In genomic region chr11:108364945-108365589, GRCm38 (mm10) we compare ENCODE assay signal across 10 mouse cellular contexts. TPM values are rescaled to one million over a fixed set of nuclear protein-coding genes. Genes with fewer than 3 reads are reported as not detected.
DNase-seq lines count a peak whose midpoint lies in the region; ATAC-seq and TF ChIP-seq lines count a peak whose summit lies in the region.
"Had no signal": no experiment of that assay in that cellular context is flagged by ENCODE, and none has a peak within 500 bp of the region (broad histone marks: within the 10 kb centered on the region; RNA-seq: fewer than 3 reads in every experiment).

No protein-coding gene starts in this region.

- H3K27me3 ChIP-seq in lung, embryonic 14.5 days (ENCODE audit: insufficient read depth, low read length), result no peaks in the 10 kb centered on the region
- H3K27me3 ChIP-seq in myocyte (ENCODE audit: control insufficient read depth, insufficient read depth, insufficient read length), result no peaks in the 10 kb centered on the region

- TF ChIP-seq POLR2A in myocyte (IDR thresholded peaks at IDR 0.05; ENCODE audit: insufficient read length, low read depth), result no peak

- no peaks in the 10 kb centered on the region for H3K36me3 ChIP-seq in lung, embryonic 14.5 days (ENCODE audit: insufficient read depth)
- H3K36me3 ChIP-seq in myocyte (ENCODE audit: control insufficient read depth, insufficient read depth), result no peaks in the 10 kb centered on the region

- no peaks in the 10 kb centered on the region for H3K9me3 ChIP-seq in lung, embryonic 14.5 days (ENCODE audit: low read depth, low read length)

- peaks cover 15% of the 10 kb centered on the region for H3K4me1 ChIP-seq in lung, embryonic 14.5 days (ENCODE audit: insufficient read depth)

- H3K9ac ChIP-seq in lung, embryonic 14.5 days, result no peak overlapping the region

- no peak for TF ChIP-seq CTCF in lung, embryonic 14.5 days (IDR thresholded peaks at IDR 0.05; ENCODE audit: low read depth)

- ATAC-seq in lung, embryonic 14.5 days (ENCODE audit: insufficient read depth), result peak; percentile 41; the same call in 1 of the 2 replicates

- H3K27ac ChIP-seq in lung, embryonic 14.5 days (ENCODE audit: low read depth), result no peak overlapping the region; the same call in 1 of the 2 replicates

- no peak overlapping the region for H3K4me3 ChIP-seq in lung, embryonic 14.5 days (ENCODE audit: low read depth, low read length)
- no peak overlapping the region for H3K4me3 ChIP-seq in myocyte

- H3ac ChIP-seq in myocyte (ENCODE audit: control insufficient read depth, insufficient read length), result no peak overlapping the region

- WGBS in lung, embryonic 14.5 days, result 14% methylated on average over 6 of the region's 7 CpGs

- DNase-seq in gastrocnemius, adult 18-20 months (ENCODE audit: low spot score), result peak; percentile 40
- DNase-seq in gastrocnemius, postnatal 10 days, result no peak
- DNase-seq in lung, embryonic 14.5 days, result peak; percentile 27
- DNase-seq in lung, postnatal 14 days, result no peak
- peak; percentile 78 for DNase-seq in adrenal gland, postnatal 14 days
- DNase-seq in layer of hippocampus, postnatal 14 days (ENCODE audit: low spot score in 2 of 2), result no peak
- no peak for DNase-seq in cerebellum, postnatal 25 days

- no peaks in the 10 kb centered on the region for H3K79me2 ChIP-seq in myocyte (ENCODE audit: control insufficient read depth, insufficient read depth)

- no peak overlapping the region for H3K4me2 ChIP-seq in lung, embryonic 14.5 days
- H3K4me2 ChIP-seq in myocyte (ENCODE audit: low read depth), result peak overlapping the region; percentile 76

TF ChIP-seq in myocyte, 11 proteins besides CTCF, POLR2A, EP300 and RAD21:
- TF ChIP-seq USF1 (IDR thresholded peaks at IDR 0.05; ENCODE audit: low read depth) (no peak), MYOG (IDR thresholded peaks at IDR 0.05; ENCODE audit: control insufficient read depth in 1 of 3, insufficient read depth in 1 of 3, insufficient read length in 2 of 3, low read depth in 2 of 3) (peak in 1 of 3 experiments; percentile 46), SRF (IDR thresholded peaks at IDR 0.05; ENCODE audit: control insufficient read depth, insufficient read length, low read depth) (no peak), MAX (IDR thresholded peaks at IDR 0.05; ENCODE audit: low read depth) (no peak), TCF12 (IDR thresholded peaks at IDR 0.05; ENCODE audit: insufficient read depth, poor library complexity, severe bottlenecking) (peak; percentile 57), E2F4 (IDR thresholded peaks at IDR 0.05; ENCODE audit: insufficient read depth) (no peak), CEBPB (IDR thresholded peaks at IDR 0.05; ENCODE audit: insufficient read depth, poor library complexity, severe bottlenecking) (0 out of 2 replicates have a peak, but pooled peaks have one; percentile 4), TCF3 (IDR thresholded peaks at IDR 0.05; ENCODE audit: insufficient read length, low read depth) (no peak), POLR2AphosphoS2 (IDR thresholded peaks at IDR 0.05; ENCODE audit: insufficient read length, low read depth) (no peak), REST (IDR thresholded peaks at IDR 0.05; ENCODE audit: insufficient read depth, insufficient read length) (no peak), MYOD1 (IDR thresholded peaks at IDR 0.05; ENCODE audit: control insufficient read depth in 1 of 3, insufficient read length in 2 of 3, low read depth in 2 of 3) (peak in 2 of 3 experiments; percentile 53 to 77)

RNA-seq across cellular contexts. Expression of gene Prkca, which starts 21.3 kb away (rescaled TPM):
- total RNA-seq in gastrocnemius, adult 18-20 months (2021), result 10 to 100 TPM; 51.3 to 59.9 TPM
- total RNA-seq in gastrocnemius, postnatal 10 days (2021), result 10 to 100 TPM; 47.6 to 51.0 TPM
- polyA plus RNA-seq in lung, embryonic 14.5 days (2014; fragmentation: Nextera tagmentation; extraction: Ambion mirVana), result 11.8 and 12.7 TPM in 2 replicates
- total RNA-seq in adrenal gland, postnatal 14 days (2021), result 9.3 and 15.9 TPM in 2 replicates
- 15.3 TPM for polyA plus RNA-seq in myocyte (2012; fragmentation: generic; extraction: Trizol)
- total RNA-seq in layer of hippocampus, postnatal 14 days (2021), result 100 to 1,000 TPM; 205 to 208 TPM

RNA-seq across cellular contexts. Expression of gene Apoh, which starts 21.9 kb away (rescaled TPM):
- 1 to 10 TPM in 1 of 2 experiments, under 1 TPM in 1; 0.78 to 1.6 TPM for total RNA-seq in gastrocnemius, adult 18-20 months (2021)
- total RNA-seq in gastrocnemius, postnatal 10 days (2021), result 1 to 10 TPM; 1.1 to 2.5 TPM
- polyA plus RNA-seq in lung, embryonic 14.5 days (2014; fragmentation: Nextera tagmentation; extraction: Ambion mirVana), result 0.30 TPM in 1 of 2 replicates, not detected in the other
- 25.6 and 429 TPM in 2 replicates for total RNA-seq in adrenal gland, postnatal 14 days (2021)
- polyA plus RNA-seq in myocyte (2012; fragmentation: generic; extraction: Trizol), result 0.25 TPM
- 1 to 10 TPM in 1 of 2 experiments, under 1 TPM in 1; 0.37 to 1.9 TPM for total RNA-seq in layer of hippocampus, postnatal 14 days (2021)
- total RNA-seq: monocyte, adult 5-6 weeks had no signal
- polyA plus RNA-seq: limb, embryonic 11.5 days had no signal

RNA-seq across cellular contexts. Expression of gene Cep112, which starts 59.9 kb away (rescaled TPM):
- total RNA-seq in gastrocnemius, adult 18-20 months (2021), result 1 to 10 TPM; 1.6 to 1.8 TPM
- total RNA-seq in gastrocnemius, postnatal 10 days (2021), result 10 to 100 TPM in 1 of 2 experiments, 1 to 10 TPM in 1; 8.6 to 10.7 TPM
- polyA plus RNA-seq in lung, embryonic 14.5 days (2014; fragmentation: Nextera tagmentation; extraction: Ambion mirVana), result 20.2 and 21.9 TPM in 2 replicates
- 13.9 and 16.8 TPM in 2 replicates for total RNA-seq in adrenal gland, postnatal 14 days (2021)
- polyA plus RNA-seq in myocyte (2012; fragmentation: generic; extraction: Trizol), result 0.43 TPM
- total RNA-seq in layer of hippocampus, postnatal 14 days (2021), result 10 to 100 TPM; 10.7 to 14.2 TPM
- total RNA-seq: monocyte, adult 5-6 weeks had no signal

Comparison
In these comparisons a context has a peak if more than half of its experiments do, and no peak if none do; other contexts are left out.
1. DNase-seq: peak in gastrocnemius, adult 18-20 months (single experiment), lung, embryonic 14.5 days (single experiment) and adrenal gland, postnatal 14 days (single experiment); none in gastrocnemius, postnatal 10 days (single experiment), lung, postnatal 14 days (single experiment), layer of hippocampus, postnatal 14 days (0 of 2) and cerebellum, postnatal 25 days (0 of 2).